Mouse (Mus musculus) kidney, adult 2 months (tissue): ENCODE measurements around the gene Sec1.

Source experiments
- CTCF ChIP-seq: fragments of 200-500 bp; conservative IDR thresholded peaks from 2 replicates; pipeline ENCODE4 v1.5.1; 2011; ENCODE audit warnings: low read depth, mild to moderate bottlenecking, control low read depth, low read length, moderate library complexity, mixed read lengths; ENCODE audit not compliant: insufficient read depth, insufficient read length
- POLR2A ChIP-seq: fragments of 200-500 bp; IDR thresholded peaks from one replicate; pipeline ENCODE4 v1.6.1; 2011; ENCODE audit warnings: low read depth, low read length, control low read depth

- TF ChIP-seq CTCF (no peak), POLR2A (peak; percentile 46)
These were observed 15.6 kb upstream of the Sec1 start for GRCm38 (mm10) chr7:45709677-45710355.
